Mouse (Mus musculus): Measurements from ENCODE around the gene Ace3.

Ace3 gene

DNA sequence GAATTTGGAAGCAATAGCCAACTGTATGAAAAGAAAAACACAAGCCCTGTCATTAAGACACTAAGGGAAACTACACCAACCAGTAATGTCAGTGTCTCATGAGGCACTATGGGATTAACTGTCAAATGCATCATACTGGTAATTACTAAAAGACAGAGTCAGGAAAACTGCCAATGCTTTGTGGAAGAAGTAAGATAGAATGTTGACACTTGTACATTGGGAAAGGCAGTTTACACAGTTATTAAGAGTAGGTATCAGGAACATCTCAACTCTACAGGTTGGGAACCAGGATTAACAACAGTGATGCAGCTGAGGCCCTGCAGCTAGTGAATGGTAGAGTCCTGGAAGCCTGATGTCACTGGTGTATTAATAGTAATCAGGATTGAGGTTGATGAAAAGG, 49.9 kb downstream of the Ace3 start:
- no peak for DNase-seq (ENCODE audit: low read depth, low spot score)

DNA sequence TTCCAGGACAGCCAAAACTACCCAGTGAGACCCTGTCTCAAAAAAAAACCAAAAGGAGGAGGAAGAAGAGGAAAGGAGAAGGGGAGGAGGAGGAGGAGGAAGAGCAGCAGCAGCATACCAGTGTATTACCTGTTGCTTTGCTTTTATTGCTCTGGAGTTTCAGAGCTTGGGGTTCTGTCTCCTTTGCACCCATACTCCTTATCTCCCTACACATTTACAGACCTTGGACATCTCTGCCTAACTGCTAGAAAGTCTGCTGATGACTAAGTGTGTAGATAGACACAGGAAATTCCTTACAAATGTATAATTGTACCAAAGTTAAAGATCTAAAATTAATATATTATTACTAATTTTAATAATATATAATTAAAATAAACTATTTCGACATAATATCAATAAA, 50.8 kb downstream of the Ace3 start:
- no peak for DNase-seq (ENCODE audit: low read depth, low spot score)

DNA sequence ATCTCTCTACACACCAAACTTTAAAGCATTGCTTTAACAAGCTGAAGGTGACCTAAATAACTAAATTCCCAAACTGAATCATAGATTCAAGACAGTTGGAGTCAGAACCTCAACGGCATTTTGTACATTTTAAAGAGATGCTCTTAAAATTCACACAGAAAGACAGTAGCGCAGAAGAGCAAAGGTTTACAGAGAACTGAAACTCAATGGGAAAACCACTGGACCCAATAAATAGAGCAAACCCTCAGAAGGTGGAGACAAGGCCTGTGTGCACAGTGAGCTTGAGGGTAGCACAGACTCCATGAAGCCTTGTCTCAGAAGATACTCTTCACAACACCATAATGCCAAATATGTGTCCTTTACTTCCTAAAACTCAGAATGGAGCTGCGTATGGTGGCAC, 51.3 kb downstream of the Ace3 start:
- DNase-seq (ENCODE audit: low read depth, low spot score): no peak

DNA sequence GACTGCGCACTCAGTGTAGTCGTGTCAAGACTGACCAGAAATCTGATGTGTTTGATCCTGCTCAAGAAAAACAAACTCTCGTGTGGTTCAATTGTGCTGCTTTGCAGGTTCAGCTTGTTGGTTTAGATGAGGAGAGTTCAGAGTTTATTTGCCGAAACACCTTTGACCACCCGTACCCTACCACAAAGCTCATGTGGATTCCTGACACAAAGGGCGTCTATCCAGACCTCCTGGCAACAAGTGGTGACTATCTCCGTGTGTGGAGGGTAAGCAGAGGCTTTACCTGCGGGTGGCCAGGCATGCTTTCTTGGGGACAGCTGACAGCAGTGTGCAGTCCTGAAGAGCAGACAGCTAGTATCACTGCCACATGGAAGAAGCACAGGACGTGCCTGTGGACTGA, 52.1 kb downstream of the Ace3 start:
- DNase-seq (ENCODE audit: low read depth, low spot score): no peak

DNA sequence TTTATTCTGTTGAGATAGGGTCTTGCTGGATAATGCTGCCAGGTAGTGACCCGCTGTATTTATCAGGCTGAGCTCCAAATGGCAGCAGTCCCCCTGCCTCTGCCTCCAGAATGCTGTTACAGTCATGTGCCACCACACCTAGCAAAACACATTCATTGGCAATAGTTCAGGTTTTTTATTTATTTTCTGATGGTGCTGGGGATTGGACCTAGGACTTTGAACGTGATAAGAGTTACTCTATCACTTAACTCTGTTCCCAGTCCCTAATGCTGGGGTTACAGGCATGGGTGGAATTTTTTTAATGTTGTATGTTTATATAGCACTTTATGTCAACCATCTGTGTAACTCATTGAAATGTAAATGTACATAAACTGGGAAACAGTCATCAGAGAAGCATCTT, 59.4 kb downstream of the Ace3 start:
- DNase-seq (ENCODE audit: low read depth, low spot score): no peak

DNA sequence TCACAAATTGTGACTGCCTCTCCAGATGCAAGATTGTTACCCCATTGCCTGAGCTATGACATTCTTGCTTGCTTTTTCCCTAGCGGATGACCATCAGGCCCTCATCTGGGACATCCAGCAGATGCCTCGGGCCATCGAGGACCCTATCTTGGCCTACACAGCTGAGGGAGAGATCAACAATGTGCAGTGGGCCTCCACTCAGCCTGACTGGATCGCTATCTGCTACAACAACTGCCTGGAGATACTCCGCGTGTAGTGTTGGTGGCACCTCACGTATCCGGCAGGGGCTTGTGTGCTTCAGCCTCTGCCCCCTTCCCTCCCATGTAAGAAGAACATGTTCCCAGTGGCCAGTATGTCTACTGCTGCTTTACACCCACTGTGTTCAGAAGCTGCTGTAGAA, 60.1 kb downstream of the Ace3 start:
- DNase-seq (ENCODE audit: low read depth, low spot score): no peak
